Mouse (Mus musculus) myocyte (in vitro differentiated cells): Measurements from ENCODE around the gene Slc27a5.

ENCODE experiments used
- POLR2A ChIP-seq: IDR thresholded peaks from one replicate; pipeline ENCODE4 v1.6.1; 2011; ENCODE audit warnings: low read depth, mild to moderate bottlenecking, control low read depth, moderate library complexity; ENCODE audit not compliant: insufficient read length
- USF1 ChIP-seq: IDR thresholded peaks from one replicate; pipeline ENCODE4 v1.6.1; 2011; ENCODE audit warnings: low read depth, mild to moderate bottlenecking, control low read depth, moderate library complexity

- TF ChIP-seq POLR2A (no peak), USF1 (no peak)
Observed at GRCm38 (mm10) chr7:12970906-12971305, 27.1 kb downstream of the Slc27a5 start.
